Mouse (Mus musculus): Measurements from ENCODE around the gene Map3k4.

Map3k4 gene

DNA sequence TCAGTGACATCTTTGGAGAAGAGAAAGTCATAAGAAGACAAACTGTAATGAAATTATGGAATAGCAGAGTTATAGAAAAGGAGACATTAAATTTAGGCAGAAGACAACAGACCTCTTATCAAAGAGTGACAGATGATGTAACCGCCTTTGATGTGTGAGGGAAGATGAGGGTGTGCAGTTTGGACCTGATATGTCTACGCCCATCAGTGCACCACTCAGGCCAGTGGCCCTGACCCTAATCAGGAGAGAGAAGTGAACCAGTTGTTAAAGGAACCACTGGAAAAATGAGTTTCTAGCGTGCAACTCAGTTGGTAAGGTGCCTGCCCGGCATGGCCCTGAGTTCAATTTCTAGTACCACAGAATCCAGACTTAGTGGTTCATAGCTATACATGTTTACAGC, 132.7 kb downstream of the Map3k4 start:
- no peak for DNase-seq (ENCODE audit: low read depth, low spot score)

GRCm38 (mm10) chr17:12184283-12184682, 134.3 kb downstream of the Map3k4 start:
- DNase-seq (ENCODE audit: low read depth, low spot score), result no peak

DNA sequence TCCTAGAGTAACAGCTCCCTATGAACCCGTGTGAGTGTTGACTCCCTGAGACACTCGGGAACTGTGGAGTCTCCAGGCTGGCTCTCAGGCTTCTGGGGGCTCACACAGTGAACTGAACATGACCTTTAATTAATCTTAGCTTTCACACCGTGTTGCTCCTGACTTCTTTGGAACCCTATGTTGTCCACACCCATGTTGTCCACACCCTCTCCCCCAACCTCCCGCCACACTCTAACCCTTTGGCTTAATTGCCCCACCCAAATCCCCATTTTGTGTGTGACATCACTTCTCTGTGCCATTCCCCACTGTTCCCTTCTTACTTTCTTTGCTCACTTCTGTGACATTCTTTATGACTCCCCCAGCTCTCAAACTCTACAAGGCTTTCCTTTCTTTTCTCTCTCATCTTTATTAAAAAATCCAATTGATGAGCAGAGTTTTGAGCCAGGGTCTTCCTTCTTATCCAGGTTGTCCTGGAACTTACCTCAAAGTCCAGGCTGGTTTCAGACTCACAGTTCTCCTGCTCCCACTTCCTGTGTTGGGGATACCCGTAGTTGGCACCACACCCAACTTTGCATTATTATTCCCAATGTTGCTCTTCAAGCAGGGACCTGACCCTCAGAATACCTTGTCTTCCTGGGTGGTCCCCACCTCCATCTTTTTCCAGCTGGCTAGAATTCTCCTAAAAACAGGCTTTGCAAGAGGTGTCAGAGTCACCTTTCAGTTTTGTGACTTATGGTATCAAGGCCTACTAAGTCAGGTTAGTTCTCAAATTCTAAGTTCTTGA, 135.7 kb downstream of the Map3k4 start:
- no peak for DNase-seq (ENCODE audit: low read depth, low spot score)

GRCm38 (mm10) chr17:12179766-12180165, 138.8 kb downstream of the Map3k4 start:
- no peak for DNase-seq (ENCODE audit: low read depth, low spot score)

DNA sequence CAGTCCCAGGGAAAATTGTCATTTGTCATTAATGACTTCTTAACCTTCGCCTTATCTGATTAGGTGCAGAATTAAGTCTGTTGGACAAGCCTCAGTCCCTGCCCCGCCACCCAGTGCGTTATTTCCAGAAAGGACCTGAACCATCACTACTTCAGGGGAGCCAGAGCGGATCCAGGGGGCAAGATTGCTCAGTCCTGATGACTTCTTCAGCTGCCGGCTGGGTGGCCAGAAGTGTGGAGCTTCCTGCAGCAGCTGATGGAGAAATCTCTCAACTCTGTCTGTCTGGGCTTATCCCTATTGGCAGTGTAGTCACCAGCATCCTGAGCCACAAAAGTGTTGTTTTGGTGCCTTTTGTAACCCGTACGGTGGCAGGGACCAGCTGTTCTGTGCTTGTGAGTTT, 139.3 kb downstream of the Map3k4 start:
- DNase-seq (ENCODE audit: low read depth, low spot score), result no peak
